Mouse (Mus musculus) bone marrow macrophage, adult 2 months (primary cell): ENCODE data around the gene Rcl1.

ENCODE experiments used
- CTCF ChIP-seq: IDR thresholded peaks from 2 replicates; pipeline ENCODE4 v1.5.1; 2012; ENCODE audit warnings: low read depth, mild to moderate bottlenecking, low read length, moderate library complexity
- POLR2A ChIP-seq: IDR thresholded peaks from 2 replicates; pipeline ENCODE4 v1.6.1; 2012; ENCODE audit warnings: mild to moderate bottlenecking, low read depth, low read length, borderline replicate concordance

- TF ChIP-seq POLR2A, result no peak
- TF ChIP-seq CTCF, result no peak
Observed at GRCm38 (mm10) chr19:29138546-29139270, 37.5 kb downstream of the Rcl1 start.
